Mouse (Mus musculus): Measurements from ENCODE around the gene Cic.

Cic gene

DNA sequence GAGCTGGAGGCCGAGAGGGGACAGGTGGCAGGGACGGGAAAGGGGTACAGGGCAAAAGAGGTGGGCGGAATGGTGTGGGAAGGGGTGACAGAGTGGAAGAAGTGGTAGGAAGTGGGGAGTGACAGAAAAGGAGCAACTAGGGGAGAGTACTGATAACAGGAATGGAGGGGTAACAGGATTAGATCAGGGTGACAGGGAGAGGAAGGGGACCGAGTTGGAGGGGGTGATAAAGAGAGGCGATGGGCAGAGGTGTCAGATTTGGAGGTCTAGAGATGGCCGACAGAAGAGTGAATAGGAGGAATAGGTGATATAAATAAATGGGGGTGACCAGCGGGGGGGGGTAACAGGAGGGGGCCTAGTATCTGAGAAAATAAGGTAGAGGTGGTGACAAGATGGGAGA, 1.1 kb downstream of the Cic start:
- in situ Hi-C loops (cut with MboI, MseI) = loop anchor here in 1 of 2 experiments (25.0 kb wide), 1 partner anchor 1969 kb away; the partner anchor contains the start of genes Coq8b and Itpkc

DNA sequence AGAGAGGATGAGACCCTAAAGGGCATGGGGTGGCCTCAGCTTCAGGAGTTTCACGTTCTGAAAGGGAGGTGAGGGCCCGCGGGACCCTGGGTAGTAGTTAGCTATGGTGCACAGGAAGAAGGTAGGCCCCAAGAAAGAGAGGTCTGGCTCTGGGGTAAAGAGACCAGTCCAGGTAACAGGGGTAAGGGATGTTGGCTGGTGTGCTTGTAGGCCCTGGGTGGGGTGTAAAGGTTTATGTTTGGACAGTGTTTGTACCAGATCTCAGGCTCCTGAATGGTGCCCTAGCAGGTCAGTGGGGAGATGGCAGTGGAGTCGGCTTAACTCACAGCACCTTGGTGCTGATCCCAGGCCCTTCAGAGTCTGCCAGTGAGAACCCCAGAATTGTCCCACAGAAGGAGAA, 1.5 kb downstream of the Cic start:
- in situ Hi-C loops (cut with MboI, MseI) = loop anchor here in 1 of 2 experiments (25.0 kb wide), 1 partner anchor 1968 kb away; the partner anchor contains the start of genes Coq8b and Itpkc

DNA sequence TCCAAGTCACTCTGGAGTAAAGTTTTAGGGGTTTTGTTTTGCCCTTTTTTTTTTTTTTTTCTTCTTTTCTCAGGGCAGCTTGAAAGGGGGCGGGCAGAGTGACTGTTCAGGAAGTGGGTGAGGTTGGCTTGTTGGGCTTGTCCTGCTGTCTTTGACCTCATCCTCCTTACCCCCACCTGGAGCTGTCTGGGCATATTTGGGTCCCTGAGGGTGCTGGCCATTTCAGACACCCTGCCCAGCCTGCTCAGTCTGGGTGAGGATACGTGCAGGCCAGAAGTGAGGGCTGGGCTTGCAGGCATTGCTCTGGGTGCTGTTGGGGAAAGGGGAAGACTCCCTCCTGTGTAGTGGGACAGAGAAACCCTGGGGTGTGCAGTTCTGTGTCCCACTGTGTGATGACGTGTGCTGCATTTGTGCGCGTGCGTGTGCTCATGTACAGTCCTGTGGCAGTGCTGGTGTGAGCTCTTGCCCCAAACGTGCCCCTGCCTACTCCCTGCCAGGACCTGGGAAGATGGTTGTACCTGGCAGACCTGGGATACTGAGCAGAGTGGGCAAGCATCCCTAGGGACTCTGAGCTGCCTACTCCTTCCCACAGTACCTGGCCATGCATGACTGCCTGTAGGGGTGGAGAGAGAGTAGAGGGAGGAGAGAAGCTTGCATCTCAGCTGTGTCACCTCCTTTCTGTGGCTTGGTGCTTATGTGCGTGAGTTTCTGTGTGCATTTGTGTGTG, 2.2 kb downstream of the Cic start:
- in situ Hi-C loops (cut with MboI, MseI) = loop anchor here (5.0 to 25.0 kb wide), 3 partner anchors 45 to 1968 kb away; partner anchors contain the start of genes Coq8b (in 1 of the 2), Dedd2 (in 1 of the 2), Itpkc (in 1 of the 2) and Zfp526 (in 1 of the 2)

DNA sequence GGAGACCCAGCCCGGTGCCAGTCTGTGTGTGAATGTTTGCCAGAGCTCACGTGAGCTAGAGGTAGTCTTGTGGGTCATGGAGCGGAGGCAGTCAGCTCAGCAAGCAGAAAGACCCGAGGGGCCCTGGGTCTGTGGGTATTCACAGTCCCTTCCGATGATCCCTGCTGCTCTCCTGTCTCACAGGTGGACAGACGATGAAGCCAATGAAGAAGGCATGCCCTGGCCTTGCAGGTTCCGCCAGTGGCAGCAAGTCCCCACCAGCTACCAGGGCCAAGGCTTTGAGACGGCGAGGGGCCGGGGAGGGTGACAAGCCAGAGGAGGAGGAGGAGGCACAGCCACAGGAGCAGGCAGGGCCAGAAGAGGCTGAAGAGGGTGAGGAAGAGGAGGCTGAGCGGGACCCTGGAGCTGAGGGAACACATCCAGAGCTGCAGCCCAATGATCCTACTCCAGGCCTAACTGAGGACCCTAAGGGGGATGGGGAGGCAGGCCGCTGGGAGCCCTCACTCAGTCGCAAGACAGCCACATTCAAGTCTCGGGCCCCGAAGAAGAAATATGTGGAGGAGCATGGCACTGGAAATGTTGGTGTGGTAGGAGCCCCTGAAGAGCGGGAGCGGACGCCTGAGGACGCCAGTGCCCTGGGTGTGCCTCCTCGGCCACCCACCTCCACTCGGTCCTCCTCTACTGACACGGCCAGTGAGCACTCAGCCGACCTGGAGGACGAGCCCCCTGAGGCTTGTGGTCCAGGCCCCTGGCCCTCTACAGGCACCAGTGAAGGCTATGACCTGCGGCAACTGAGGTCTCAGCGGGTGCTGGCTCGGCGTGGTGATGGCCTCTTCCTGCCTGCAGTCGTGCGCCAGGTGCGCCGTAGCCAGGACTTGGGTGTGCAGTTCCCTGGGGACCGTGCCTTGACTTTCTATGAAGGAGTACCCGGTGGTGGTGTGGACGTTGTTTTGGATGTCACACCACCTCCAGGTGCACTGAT, 3.4 kb downstream of the Cic start:
- in situ Hi-C loops (cut with MboI, MseI) = loop anchor here (5.0 to 25.0 kb wide), 3 partner anchors 46 to 1966 kb away; partner anchors contain the start of genes Coq8b (in 1 of the 2), Dedd2 (in 1 of the 2), Itpkc (in 1 of the 2) and Zfp526 (in 1 of the 2)

DNA sequence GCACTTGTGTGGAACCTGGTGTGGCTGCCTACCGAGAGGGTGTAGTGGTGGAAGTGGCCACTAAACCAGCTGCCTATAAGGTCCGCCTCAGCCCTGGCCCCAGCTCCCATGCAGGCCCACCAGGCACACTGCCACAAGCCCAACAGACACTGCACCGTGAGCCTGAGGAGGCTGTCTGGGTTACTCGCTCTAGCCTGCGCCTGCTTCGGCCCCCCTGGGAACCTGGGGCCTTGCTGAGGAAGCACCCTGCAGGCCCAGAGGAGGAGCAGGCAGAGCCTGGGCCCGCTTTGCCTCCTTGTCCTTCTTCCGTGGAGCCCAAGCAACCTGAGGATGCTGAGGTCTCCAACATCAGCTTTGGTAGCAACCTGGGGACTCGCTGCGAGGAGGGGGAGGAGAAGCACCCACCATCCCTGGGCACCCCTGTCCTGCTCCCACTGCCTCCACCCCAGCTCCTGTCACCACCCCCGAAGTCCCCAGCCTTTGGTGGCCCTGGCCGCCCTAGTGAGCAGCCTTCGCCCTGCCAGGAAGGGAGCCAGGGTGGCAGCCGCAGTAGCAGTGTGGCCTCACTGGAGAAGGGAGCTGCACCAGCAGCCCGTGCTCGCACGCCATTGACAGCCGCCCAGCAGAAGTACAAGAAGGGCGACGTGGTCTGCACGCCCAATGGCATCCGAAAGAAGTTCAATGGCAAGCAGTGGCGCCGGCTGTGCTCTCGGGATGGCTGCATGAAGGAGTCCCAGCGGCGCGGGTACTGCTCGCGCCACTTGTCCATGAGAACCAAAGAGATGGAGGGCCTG, 4.3 kb downstream of the Cic start:
- in situ Hi-C loops (cut with MboI, MseI) = loop anchor here (5.0 to 25.0 kb wide), 3 partner anchors 47 to 1965 kb away; partner anchors contain the start of genes Coq8b (in 1 of the 2), Dedd2 (in 1 of the 2), Itpkc (in 1 of the 2) and Zfp526 (in 1 of the 2)

DNA sequence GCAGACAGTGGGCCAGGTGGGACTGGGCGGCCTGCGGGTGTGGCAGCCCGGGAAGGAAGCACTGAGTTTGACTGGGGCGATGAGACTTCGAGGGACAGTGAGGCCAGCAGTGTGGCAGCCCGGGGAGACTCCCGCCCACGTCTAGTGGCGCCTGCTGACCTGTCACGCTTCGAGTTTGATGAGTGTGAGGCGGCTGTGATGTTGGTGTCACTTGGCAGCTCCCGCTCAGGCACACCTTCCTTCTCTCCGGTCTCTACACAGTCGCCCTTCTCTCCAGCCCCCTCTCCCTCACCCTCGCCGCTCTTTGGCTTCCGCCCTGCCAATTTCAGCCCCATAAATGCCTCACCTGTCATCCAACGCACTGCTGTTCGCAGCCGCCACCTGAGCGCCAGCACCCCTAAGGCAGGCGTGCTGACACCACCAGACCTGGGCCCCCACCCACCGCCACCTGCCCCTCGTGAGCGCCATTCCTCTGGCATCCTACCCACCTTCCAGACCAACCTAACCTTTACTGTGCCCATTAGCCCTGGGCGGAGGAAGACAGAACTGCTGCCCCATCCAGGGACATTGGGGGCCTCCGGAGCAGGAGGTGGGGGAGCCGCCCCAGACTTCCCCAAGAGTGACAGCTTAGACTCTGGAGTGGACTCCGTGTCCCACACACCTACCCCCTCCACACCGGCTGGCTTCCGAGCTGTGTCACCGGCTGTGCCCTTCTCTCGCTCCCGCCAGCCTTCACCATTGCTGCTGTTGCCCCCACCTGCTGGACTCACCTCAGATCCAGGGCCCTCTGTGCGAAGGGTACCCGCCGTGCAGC, 5.1 kb downstream of the Cic start:
- in situ Hi-C loops (cut with MboI, MseI) = loop anchor here (5.0 to 25.0 kb wide), 3 partner anchors 48 to 1965 kb away; partner anchors contain the start of genes Coq8b (in 1 of the 2), Dedd2 (in 1 of the 2), Itpkc (in 1 of the 2) and Zfp526 (in 1 of the 2)

DNA sequence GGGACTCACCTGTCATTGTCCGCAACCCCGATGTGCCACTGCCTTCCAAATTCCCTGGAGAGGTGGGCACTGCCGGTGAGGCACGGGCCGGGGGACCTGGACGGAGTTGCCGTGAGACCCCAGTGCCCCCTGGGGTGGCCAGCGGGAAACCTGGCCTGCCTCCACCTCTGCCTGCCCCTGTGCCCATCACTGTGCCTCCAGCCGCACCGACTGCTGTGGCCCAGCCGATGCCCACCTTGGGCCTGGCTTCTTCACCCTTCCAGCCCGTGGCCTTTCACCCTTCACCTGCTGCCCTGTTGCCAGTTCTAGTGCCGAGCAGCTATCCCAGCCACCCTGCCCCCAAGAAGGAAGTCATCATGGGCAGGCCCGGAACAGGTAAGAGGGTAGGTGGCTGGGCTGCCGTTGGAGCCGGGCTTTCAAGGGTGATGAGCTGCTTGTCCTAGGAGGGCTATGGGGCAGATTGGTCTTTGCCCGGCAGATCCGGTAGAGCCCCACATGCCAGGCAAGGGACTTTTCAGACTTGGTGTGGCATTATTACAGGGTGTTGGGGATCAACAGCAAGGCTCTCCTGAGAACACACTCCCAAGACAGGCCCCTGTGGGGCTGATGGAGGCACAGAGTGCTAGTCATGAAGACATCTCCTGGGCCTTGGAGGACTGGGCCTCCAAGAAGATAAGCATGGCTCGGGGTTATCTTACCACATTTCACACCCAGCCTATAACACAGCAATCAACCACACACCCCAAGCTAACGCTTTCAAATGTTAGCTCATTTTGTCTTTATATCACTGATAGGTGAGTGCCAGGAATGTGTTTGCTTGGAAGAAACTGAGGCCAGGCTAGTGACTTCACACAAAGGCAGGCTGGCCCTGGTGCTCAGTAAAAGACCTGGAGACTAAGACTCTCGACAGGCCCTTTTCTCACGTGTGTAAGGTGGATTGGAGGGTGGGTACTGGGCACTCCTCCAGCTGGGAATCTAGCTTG, 6.0 kb downstream of the Cic start:
- in situ Hi-C loops (cut with MboI, MseI) = loop anchor here (5.0 to 25.0 kb wide), 3 partner anchors 49 to 1964 kb away; partner anchors contain the start of genes Coq8b (in 1 of the 2), Dedd2 (in 1 of the 2), Itpkc (in 1 of the 2) and Zfp526 (in 1 of the 2)

DNA sequence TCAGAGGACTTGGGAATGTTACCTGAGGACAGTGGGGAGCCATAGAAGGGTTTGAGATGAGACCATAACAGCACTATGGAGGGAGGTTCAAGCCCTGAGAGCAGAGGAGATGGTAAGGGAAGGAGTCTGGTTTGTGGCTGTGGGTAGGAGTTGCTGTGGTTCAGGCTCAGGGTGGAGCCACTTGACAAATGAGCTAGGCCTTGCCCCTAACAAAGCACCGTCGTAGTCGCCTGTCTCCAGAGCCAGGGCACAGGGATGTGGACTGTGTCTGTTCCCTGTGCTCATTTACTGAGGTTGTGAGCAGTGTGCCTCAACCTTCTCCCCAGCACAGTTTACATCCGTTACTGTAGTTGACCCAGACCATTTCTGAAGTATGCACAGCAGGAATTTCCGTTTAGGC, 7.1 kb downstream of the Cic start:
- in situ Hi-C loops (cut with MboI, MseI) = loop anchor here (5.0 to 25.0 kb wide), 3 partner anchors 50 to 1963 kb away; partner anchors contain the start of genes Coq8b (in 1 of the 2), Dedd2 (in 1 of the 2), Itpkc (in 1 of the 2) and Zfp526 (in 1 of the 2)

DNA sequence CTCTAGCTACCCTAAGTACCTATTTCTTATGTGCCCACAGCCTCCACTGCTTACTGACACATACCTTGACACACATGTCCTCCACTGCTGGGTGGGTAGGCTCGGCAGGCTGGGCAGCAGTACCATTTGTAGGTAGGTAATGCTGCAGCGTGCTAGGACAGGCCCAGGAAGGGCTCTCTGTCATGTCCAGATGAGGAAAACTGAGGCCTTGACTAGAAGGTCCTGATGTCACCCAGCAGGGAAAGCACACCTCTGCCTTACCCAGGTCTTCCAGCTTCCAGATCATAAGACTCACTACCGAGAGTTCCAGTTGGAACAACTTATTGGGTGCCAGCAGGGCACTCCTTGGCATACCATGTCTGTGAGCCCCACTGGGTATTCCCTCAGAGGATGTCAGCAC, 7.5 kb downstream of the Cic start:
- in situ Hi-C loops (cut with MboI, MseI) = loop anchor here (5.0 to 25.0 kb wide), 3 partner anchors 50 to 1962 kb away; partner anchors contain the start of genes Coq8b (in 1 of the 2), Dedd2 (in 1 of the 2), Itpkc (in 1 of the 2) and Zfp526 (in 1 of the 2)

DNA sequence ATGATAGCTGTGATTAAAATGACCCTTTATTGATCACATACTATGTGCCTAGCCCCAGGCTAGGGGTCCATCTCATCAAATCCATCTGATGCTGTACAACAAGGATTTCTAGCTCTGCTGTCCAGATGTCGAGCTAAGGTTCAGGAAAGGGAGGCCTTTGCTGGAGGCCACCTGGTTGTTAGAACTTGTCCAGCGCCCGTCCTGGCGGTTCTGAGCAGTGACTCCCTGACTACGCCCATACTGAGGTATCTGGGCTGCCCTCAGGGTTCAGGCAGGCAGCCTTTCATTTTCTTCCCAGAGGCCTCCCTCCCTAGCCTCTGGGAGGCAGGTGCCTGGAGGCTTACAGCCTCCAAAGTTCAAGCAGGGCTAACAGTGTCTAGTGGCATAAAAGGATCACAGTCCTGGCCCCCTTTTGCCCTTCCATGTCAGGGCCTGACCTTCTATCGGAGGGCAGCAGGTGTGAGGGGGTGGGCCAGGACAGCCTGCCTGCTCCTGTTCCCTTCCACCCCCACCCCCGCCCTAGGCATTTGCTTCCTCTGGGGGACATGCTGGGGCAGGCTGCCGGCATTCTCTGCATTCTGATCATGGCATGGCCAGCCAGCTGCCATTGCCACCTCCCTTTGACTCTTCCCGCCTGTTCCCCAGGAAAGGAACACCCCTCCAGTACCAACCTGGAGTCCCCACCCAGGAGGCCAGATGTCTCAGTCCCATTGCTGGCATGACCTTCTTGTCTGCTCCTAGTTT, 8.2 kb downstream of the Cic start:
- in situ Hi-C loops (cut with MboI, MseI) = loop anchor here in 1 of 2 experiments (5.0 to 10.0 kb wide), 2 partner anchors 51 to 143 kb away; partner anchors contain the start of genes Dedd2 and Zfp526

DNA sequence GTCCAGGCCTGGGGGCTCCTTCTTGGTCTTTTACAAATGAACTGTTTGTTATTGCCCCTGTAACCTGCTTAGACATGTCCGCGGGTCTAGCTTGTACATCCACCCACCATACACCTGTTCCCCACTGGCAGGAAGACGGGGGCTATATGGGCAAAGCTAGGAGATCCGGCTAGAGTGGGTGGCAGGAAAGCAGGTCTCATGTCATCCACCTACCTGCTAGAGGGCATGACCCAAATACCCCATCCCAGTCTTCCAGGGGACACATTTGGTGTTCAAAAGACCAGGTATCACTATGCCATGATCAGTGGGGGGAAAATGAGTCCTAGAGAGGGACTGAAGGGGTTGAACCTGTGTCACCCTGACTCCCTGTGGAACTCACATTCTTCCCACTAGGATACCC, 9.9 kb downstream of the Cic start:
- in situ Hi-C loops (cut with MboI, MseI) = loop anchor here in 1 of 2 experiments (5.0 to 10.0 kb wide), 2 partner anchors 53 to 145 kb away; partner anchors contain the start of genes Dedd2 and Zfp526

DNA sequence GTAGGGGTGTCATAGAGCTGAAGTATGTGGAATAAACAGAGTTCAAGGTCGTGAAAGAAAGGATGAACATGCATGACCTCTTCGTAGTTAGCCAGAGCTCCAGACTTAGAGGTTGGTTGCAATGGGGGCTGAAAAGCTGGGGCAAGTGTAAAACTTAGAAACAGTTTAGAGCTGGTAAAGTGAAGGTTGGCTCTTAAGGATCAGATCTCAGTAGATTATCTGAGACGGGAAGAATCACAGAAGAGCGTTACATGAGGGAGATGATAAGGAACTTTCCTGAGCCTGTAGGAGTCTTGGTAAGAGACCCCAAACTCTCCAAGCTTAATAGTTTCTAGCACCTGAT, 10.5 kb downstream of the Cic start:
- in situ Hi-C loops (cut with MboI, MseI) = loop anchor here in 1 of 2 experiments (5.0 to 10.0 kb wide), 2 partner anchors 53 to 146 kb away; partner anchors contain the start of genes Dedd2 and Zfp526

DNA sequence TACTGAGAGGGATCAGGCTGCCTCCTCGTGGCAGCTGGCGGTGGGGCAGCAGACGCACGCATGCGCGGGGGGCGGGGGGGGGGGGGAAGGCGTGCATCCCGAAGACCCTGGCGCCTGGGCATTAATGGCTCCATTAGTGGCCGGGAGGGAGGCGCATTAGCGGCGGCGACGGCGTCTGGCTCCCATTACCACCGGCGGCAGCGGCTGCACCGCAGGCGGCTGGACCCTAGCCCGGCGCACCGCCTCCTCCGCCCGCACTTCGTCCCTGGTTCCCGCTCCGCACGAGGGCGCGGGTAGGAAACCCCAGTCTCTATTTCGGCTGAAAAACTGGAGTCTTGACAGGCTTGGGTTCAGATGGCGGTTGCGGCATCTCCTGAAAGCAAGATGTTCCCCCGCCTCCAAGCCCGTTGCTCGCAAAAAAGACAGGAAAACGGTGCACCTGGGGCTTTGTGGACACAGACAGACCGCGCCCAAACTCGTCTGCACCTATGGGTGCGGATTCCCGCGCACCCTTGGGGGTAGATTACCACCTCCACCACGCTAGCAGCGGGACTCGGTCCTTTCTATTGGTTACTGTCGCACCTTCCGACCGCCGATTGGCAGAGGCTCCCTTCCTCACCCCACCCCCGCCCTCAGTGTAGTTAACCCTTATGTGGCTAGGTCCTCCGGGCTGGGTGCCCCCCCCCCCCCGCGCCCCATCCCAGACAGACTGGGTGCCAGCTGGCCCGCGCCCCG, 11.0 kb downstream of the Cic start:
- in situ Hi-C loops (cut with MboI, MseI) = loop anchor here in 1 of 2 experiments (5.0 to 10.0 kb wide), 2 partner anchors 54 to 146 kb away; partner anchors contain the start of genes Dedd2 and Zfp526

DNA sequence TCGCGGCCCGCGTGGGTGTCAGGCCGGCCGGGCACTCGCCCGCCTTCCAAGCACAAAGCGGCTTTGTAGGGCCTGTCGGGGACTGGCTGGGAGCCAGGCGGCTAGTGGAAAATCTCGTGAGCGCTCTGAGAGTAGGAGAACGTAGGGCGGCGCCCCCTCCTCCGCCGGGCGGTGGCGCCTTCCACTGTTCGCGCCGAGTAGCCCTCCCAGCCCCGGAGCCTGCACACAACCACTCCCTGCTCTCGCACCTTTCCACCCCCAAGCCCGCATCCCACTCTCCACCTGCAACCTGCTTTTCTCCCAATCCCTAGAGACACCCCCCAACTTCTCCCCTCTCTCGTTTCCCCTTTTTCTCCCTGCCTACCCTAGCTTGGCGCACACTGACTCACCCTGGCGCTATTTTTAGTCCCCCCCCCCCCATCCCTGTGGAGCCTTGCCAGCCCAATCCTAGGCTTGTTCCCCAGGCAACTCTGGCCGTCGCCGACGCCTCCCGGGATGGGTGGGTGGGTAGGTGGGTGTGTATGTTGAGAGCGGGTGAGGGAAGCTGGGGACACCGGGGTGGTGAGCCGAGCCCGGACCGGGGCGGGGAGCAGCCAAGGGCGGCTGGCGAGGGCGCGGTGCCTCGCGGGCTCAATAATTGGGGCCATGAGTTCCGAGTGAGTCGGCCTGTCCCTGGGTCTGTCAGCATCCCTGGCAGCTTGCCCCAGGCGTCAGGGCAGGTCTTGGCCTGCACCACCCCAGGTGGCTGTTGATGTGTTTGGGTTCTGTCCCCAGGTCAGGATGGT, 11.8 kb downstream of the Cic start:
- in situ Hi-C loops (cut with MboI, MseI) = loop anchor here in 1 of 2 experiments (5.0 to 10.0 kb wide), 2 partner anchors 54 to 147 kb away; partner anchors contain the start of genes Dedd2 and Zfp526

Measured in T-helper 17 cell (primary cell).